Mouse (Mus musculus) 3T3-L1 (cell line): Measurements from ENCODE around the gene St5.

Experiments used
- DNase-seq: peaks from one replicate; pipeline ENCODE4 v3.0.0-alpha.2; 2015; ENCODE audit warnings: low read depth, low spot score

The St5 gene

GRCm38 (mm10) chr7:109492616-109493318 lies 210.6 kb downstream of the St5 start:
- DNase-seq, result no peak

- peak; percentile 4 for DNase-seq
Observed at GRCm38 (mm10) chr7:109484221-109484620, 219.2 kb downstream of the St5 start.

- DNase-seq, result peak; percentile 13
Observed at GRCm38 (mm10) chr7:109480765-109481197, 222.6 kb downstream of the St5 start.

GRCm38 (mm10) chr7:109477926-109478325 lies 225.5 kb downstream of the St5 start:
- DNase-seq, result no peak
